Mouse (Mus musculus) heart, adult 2 months (tissue): Measurements from ENCODE around the gene Cd300ld4.

ENCODE experiments used
- CTCF ChIP-seq: fragments of 200-600 bp; IDR thresholded peaks from 2 replicates; pipeline ENCODE4 v1.8.1; 2022; ENCODE audit warnings: antibody characterized with exemption, mild to moderate bottlenecking, moderate library complexity
- POLR2A ChIP-seq: fragments of 200-500 bp; IDR thresholded peaks from 2 replicates; pipeline ENCODE4 v1.6.1; 2011; ENCODE audit warnings: mild to moderate bottlenecking, low read depth, low read length, control low read depth; ENCODE audit not compliant: insufficient read depth

- TF ChIP-seq CTCF = no peak
- no peak for TF ChIP-seq POLR2A
These were observed 46.2 kb upstream of the Cd300ld4 start for GRCm38 (mm10) chr11:115073002-115073401.
